29 mouse cellular contexts compared by ENCODE assay signal in genomic region chr8:82630486-82630885, GRCm38 (mm10).
DNase-seq lines count a peak whose midpoint lies in the region; ATAC-seq lines count a peak whose summit lies in the region.
"Had no signal": no experiment of that assay in that cellular context is flagged by ENCODE, and none has a peak within 500 bp of the region (broad histone marks: within the 10 kb centered on the region; RNA-seq: fewer than 3 reads in every experiment).

No protein-coding gene starts in this region.

- H3K9me3 ChIP-seq in embryonic facial prominence, embryonic 11.5 days (replicated peaks; ENCODE audit: control insufficient read depth, low read length): no peaks in the 10 kb centered on the region
- H3K9me3 ChIP-seq in embryonic facial prominence, embryonic 10.5 days: no peaks in the 10 kb centered on the region
- H3K9me3 ChIP-seq in hindbrain, embryonic 14.5 days (ENCODE audit: control insufficient read depth, low read length): no peaks in the 10 kb centered on the region
- H3K9me3 ChIP-seq: embryonic facial prominence, embryonic 13.5 days; G1E; heart, embryonic 10.5 days; heart, embryonic 13.5 days; hindbrain, embryonic 15.5 days had no signal

- peak; percentile 10 for DNase-seq in adrenal gland, adult 2 months
- DNase-seq in adrenal gland, postnatal 4 days (ENCODE audit: low spot score in 2 of 2): no peak
- peak; percentile 12 for DNase-seq in embryonic facial prominence, embryonic 11.5 days (ENCODE audit: low spot score)
- no peak for DNase-seq in embryonic facial prominence, embryonic 10.5 days (ENCODE audit: low spot score)
- peak; percentile 75 for DNase-seq in 3T3-L1 (ENCODE audit: low read depth, low spot score)
- DNase-seq in adipocyte (ENCODE audit: low spot score): peak; percentile 21
- no peak for DNase-seq in kidney, adult 18-20 months
- DNase-seq in hindbrain, embryonic 14.5 days (ENCODE audit: low spot score): no peak
- DNase-seq: adrenal gland, postnatal 14 days; B cell, adult 2 months; cerebellum, adult 11-12 months; cerebellum, adult 8-10 months; cerebellum, postnatal 10 days; cerebellum, postnatal 36 days; forebrain, postnatal 0 days; gastrocnemius, postnatal 25 days; heart, adult 18-20 months; heart, postnatal 14 days; heart, postnatal 4 days; kidney, adult 8-10 months had no signal

- no peak overlapping the region for H3K9ac ChIP-seq in embryonic facial prominence, embryonic 11.5 days (replicated peaks; ENCODE audit: low read length)
- H3K9ac ChIP-seq in hindbrain, embryonic 14.5 days: no peak overlapping the region
- H3K9ac ChIP-seq: embryonic facial prominence, embryonic 13.5 days; forebrain, postnatal 0 days; heart, embryonic 13.5 days; hindbrain, embryonic 15.5 days had no signal

- H3K4me3 ChIP-seq in embryonic facial prominence, embryonic 11.5 days (ENCODE audit: low read depth, low read length): no peak overlapping the region
- no peak overlapping the region for H3K4me3 ChIP-seq in embryonic facial prominence, embryonic 10.5 days
- H3K4me3 ChIP-seq in hindbrain, embryonic 14.5 days (replicated peaks; ENCODE audit: low read length): no peak overlapping the region
- H3K4me3 ChIP-seq: embryonic facial prominence, embryonic 13.5 days; heart, embryonic 10.5 days; heart, embryonic 13.5 days; hindbrain, embryonic 15.5 days had no signal

- H3K27me3 ChIP-seq in embryonic facial prominence, embryonic 11.5 days (ENCODE audit: control insufficient read depth, insufficient read depth, low read length): no peaks in the 10 kb centered on the region
- no peaks in the 10 kb centered on the region for H3K27me3 ChIP-seq in embryonic facial prominence, embryonic 10.5 days (replicated peaks; ENCODE audit: low read depth, poor library complexity, severe bottlenecking)
- H3K27me3 ChIP-seq in hindbrain, embryonic 14.5 days (ENCODE audit: control insufficient read depth, insufficient read depth, low read length): no peaks in the 10 kb centered on the region
- H3K27me3 ChIP-seq: CH12.LX; embryonic facial prominence, embryonic 13.5 days; heart, embryonic 13.5 days; hindbrain, embryonic 15.5 days had no signal

- no peaks in the 10 kb centered on the region for H3K36me3 ChIP-seq in embryonic facial prominence, embryonic 11.5 days (replicated peaks; ENCODE audit: control insufficient read depth, insufficient read depth, low read depth, low read length)
- H3K36me3 ChIP-seq in embryonic facial prominence, embryonic 10.5 days (replicated peaks): no peaks in the 10 kb centered on the region
- no peaks in the 10 kb centered on the region for H3K36me3 ChIP-seq in hindbrain, embryonic 14.5 days (replicated peaks; ENCODE audit: control insufficient read depth, insufficient read depth)
- H3K36me3 ChIP-seq: embryonic facial prominence, embryonic 13.5 days; G1E; heart, embryonic 10.5 days; heart, embryonic 13.5 days; hindbrain, embryonic 15.5 days had no signal

- H3K4me2 ChIP-seq in embryonic facial prominence, embryonic 11.5 days (ENCODE audit: low read depth, low read length): no peak overlapping the region
- no peak overlapping the region for H3K4me2 ChIP-seq in hindbrain, embryonic 14.5 days (replicated peaks)
- H3K4me2 ChIP-seq: embryonic facial prominence, embryonic 13.5 days; heart, embryonic 13.5 days; hindbrain, embryonic 15.5 days had no signal

- ATAC-seq in embryonic facial prominence, embryonic 11.5 days (replicated peaks; ENCODE audit: insufficient number of reproducible peaks, low FRiP score, low TSS enrichment, low read depth): no peak
- ATAC-seq in hindbrain, embryonic 14.5 days (ENCODE audit: low FRiP score): no peak
- ATAC-seq: activated CD4-positive, CD25-positive, alpha-beta regulatory T cell, adult 4 months; forebrain, embryonic 14.5 days; forebrain, postnatal 0 days; intestine, postnatal 0 days had no signal

- 59% methylated on average over 2 of the region's 2 CpGs for WGBS in embryonic facial prominence, embryonic 11.5 days
- 78% methylated on average over 2 of the region's 2 CpGs for WGBS in embryonic facial prominence, embryonic 10.5 days
- 78% methylated on average over 2 of the region's 2 CpGs for WGBS in hindbrain, embryonic 14.5 days

- no peak overlapping the region for H3K27ac ChIP-seq in embryonic facial prominence, embryonic 11.5 days (replicated peaks; ENCODE audit: low read depth, low read length)
- no peak overlapping the region for H3K27ac ChIP-seq in embryonic facial prominence, embryonic 10.5 days (replicated peaks)
- no peak overlapping the region for H3K27ac ChIP-seq in hindbrain, embryonic 14.5 days
- H3K27ac ChIP-seq: embryonic facial prominence, embryonic 13.5 days; heart, embryonic 10.5 days; heart, embryonic 13.5 days; hindbrain, embryonic 15.5 days had no signal

- H3K4me1 ChIP-seq in embryonic facial prominence, embryonic 11.5 days (ENCODE audit: control insufficient read depth, insufficient read depth, low read length): no peaks in the 10 kb centered on the region
- no peaks in the 10 kb centered on the region for H3K4me1 ChIP-seq in embryonic facial prominence, embryonic 10.5 days
- H3K4me1 ChIP-seq in hindbrain, embryonic 14.5 days (replicated peaks; ENCODE audit: control insufficient read depth, insufficient read depth, low read length): no peaks in the 10 kb centered on the region
- H3K4me1 ChIP-seq: embryonic facial prominence, embryonic 13.5 days; heart, embryonic 10.5 days; heart, embryonic 13.5 days; hindbrain, embryonic 15.5 days had no signal

Comparison
In these comparisons a context has a peak if more than half of its experiments do, and no peak if none do; other contexts are left out.
1. DNase-seq: peak in adrenal gland, adult 2 months (single experiment), embryonic facial prominence, embryonic 11.5 days (single experiment), 3T3-L1 (single experiment) and adipocyte (single experiment); none in adrenal gland, postnatal 4 days (0 of 2), embryonic facial prominence, embryonic 10.5 days (single experiment), kidney, adult 18-20 months (single experiment) and hindbrain, embryonic 14.5 days (single experiment).